Mouse (Mus musculus): ENCODE results near the gene Esrrg. TPM values are rescaled to one million over a fixed set of nuclear protein-coding genes. Genes with fewer than 3 reads are reported as not detected.

Esrrg gene
- total RNA-seq (2015): not detected in 2 replicates
- not detected in 2 replicates for total RNA-seq (2017)

- ATAC-seq (ENCODE audit: poor library complexity, severe bottlenecking): no peak
These were observed at the start of gene Esrrg for GRCm38 (mm10) chr1:187608261-187608921. Esrrg (plus strand) TSS chr1:187608791.

DNA sequence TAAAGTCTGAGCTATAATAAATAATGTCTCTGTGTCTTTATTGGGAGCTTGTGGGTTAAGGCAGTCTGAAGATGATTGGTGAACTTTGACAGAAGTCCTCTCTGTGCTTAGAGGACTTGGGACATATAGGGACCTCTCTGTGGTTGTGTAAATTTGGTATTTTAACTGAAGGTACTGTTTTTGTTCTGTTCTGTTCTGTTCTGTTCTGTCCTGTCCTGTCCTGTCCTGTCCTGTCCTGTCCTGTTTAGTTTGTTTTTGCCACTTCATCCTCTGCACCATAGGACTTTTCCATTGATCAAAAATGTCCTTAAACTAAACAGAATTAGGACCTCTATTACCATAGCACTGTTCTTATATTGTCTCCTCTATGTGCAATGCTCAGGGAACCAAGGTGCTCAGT, 24.6 kb upstream of the Esrrg start:
- no peak for ATAC-seq (ENCODE audit: poor library complexity, severe bottlenecking)

GRCm38 (mm10) chr1:187586541-187587075, 22.0 kb upstream of the Esrrg start:
- no peak for ATAC-seq (ENCODE audit: poor library complexity, severe bottlenecking)

DNA sequence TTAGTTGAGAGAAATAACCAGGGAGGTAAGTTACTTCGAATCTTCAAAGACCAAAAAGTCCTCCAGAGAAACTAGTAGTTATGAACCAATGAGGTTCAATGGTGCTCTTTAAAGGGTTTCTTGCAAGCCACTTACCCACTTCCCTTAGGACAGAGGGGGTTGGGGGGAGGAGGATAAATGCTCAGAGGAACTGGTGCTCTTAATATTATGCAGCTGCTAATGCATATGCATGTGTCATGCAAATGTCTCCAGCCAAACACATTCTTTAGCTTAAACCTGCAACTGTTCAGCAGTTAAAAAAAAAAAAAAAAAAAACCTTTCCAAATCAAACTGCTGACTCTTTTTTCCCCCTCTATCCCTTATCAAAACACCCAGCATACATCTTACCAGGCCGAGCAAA, 5.6 kb upstream of the Esrrg start:
- ATAC-seq (ENCODE audit: poor library complexity, severe bottlenecking): no peak

DNA sequence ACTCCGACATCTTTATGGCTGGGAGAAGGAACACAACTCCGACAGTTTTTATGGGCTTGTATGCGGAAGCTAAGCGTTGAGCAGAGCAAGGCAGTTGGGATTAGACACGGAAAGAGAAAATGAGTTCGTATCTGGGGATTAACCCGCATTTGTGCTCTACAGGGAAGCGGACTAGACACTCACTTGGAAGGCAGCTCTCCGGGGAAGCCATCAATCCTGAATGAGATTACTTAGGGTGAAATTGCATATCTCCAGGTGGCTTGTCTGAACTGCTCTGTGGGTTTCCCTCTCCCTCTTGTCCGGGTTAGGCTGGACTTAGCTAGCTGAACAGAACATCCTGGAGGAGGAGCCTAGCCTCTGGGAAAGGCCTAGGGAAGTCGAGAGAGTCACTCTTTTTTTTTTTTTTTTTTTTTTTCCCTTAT, 4.5 kb upstream of the Esrrg start:
- no peak for ATAC-seq (ENCODE audit: poor library complexity, severe bottlenecking)

GRCm38 (mm10) chr1:187604691-187605310, 3.8 kb upstream of the Esrrg start:
- no peak for ATAC-seq (ENCODE audit: poor library complexity, severe bottlenecking)

DNA sequence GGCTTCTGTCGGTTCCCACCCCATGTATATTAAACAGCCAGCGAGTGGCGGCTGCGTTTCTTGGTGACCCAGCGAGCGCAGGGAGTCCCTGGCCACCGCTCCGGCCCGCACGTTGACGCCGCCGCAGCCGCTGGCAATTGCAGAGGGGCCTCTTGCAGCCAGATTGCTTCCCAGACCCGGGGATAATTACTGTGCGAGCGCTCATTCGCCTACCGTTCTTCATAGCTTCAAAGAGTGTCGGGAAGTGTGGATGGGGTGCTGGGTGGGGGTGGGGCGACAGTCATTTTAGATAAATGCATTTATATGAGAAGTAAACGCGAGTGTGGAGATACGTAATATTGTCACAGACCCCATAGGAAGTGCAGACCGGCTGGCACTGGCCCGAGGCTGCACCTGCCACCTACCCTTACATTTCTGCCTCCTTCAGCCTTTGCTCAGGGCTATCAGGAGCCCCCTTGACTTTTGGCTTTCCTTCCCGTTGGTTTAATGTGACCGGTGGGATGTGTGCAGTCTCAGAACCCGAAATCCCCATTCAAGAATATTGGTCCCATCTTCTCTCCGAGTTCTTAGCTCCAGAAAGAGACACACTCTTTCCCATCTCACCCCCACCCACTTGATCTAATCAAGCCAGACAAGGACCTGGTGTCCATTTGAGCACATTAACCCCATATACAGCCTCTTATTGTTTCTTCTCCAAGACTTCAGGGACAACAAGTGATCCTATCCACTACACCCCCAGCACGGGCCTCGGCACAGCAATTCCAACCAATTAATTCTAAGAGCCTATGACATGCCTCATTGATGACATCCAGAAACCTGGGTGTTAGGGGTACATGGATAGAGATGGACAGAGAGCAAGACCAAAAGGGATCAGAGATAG, 3.0 kb upstream of the Esrrg start:
- no peak for ATAC-seq (ENCODE audit: poor library complexity, severe bottlenecking)

DNA sequence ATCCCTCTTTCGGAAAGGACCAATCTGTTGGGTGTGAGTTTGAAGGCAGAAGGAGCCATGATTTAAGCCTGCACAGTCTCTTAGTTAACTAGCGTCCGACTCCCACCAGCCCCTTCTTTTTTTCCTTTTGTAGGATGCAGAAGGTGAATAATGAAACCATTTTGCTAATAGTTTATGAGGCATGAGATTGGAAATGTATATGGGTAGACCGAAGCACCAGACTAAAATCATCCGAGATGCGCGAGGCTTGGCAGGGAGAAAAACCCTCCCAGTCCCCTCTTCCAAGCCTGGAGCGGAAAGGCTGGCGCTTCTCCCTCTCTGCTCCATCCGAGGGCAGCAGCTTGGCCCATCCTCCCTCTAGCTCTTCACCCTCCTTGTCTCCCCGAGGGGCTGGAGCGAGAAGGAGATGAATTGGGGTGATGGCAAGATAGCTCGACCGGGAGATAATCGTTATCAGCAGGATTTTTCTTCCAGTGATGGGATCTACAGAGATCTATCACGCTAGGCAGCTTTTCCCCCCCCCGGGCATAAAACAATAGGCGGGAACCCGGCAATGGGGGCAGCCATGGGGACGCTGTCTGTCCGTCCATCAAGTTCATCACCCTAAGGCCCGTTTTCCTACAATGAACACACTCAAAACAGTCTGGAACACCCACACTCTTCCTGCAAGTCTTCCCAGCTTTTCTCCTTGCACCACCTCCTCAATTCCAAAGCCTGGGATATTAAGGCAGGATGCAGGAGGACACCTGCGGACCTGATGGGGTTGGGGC, 2.1 kb upstream of the Esrrg start:
- ATAC-seq (ENCODE audit: poor library complexity, severe bottlenecking): no peak

- ATAC-seq (ENCODE audit: poor library complexity, severe bottlenecking): no peak
These were observed 1.2 kb upstream of the Esrrg start for GRCm38 (mm10) chr1:187607065-187608047.

DNA sequence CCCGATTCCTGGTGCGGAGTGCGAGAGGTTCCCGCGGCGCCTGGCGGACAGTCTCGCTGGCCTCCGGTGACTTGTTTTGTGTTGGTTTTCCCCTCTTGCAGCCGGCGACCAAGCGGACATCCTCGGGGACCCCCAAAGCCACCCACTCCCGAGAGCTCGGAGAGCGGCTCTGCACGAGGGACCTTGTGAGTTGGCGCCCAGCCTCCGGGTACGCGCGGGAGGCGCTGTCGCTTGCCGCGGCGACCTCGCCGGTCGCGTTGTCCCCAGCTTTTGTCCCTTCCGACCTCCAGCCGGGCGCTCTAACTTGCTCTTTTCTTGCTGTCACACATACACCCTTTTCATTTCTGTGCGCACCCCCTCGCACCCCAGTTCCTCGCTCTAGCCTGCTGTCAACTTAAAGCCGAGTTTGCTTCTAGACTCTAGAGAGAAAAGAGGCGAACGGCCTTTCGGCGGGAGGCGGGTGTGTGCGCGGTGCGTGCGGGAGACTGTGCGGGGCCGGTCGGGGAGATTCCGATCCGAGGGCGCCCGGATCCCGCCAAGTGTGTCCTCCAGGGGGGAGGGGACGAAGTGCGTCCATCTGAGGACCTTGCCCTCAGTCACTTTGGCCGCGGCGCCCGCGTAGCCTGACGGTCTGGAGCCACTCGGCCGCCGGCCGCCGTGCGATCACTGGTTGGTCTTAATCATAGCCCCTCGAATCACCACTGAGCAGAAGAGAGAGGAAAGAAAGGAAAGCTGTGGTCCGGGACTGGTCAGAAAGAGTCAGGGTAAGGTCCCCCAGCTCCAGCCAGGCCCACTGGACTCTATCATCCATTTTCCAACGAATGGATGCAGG, 646 bp downstream of the Esrrg start:
- no peak for ATAC-seq (ENCODE audit: poor library complexity, severe bottlenecking)

DNA sequence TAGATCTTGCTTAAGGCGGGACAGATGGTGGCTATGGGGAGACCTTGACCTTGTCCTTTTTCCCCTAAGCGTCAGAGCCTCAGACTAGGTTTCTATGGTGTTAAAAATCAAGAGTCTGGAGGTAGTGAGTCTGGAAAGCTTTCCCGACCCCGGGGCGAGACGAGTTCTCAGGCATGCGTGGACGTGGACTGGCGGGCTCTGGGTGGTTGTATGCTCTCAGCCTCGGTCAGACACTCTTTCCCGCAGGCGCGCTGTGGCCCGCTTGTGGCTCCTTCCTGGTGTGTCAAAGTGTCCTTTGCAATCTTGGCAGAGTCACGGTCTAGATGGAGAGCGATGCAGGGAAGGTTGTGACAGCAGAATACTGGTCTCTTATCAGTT, 1.3 kb downstream of the Esrrg start:
- ATAC-seq (ENCODE audit: poor library complexity, severe bottlenecking): no peak

GRCm38 (mm10) chr1:187610336-187610948, 1.9 kb downstream of the Esrrg start:
- ATAC-seq (ENCODE audit: poor library complexity, severe bottlenecking): no peak

DNA sequence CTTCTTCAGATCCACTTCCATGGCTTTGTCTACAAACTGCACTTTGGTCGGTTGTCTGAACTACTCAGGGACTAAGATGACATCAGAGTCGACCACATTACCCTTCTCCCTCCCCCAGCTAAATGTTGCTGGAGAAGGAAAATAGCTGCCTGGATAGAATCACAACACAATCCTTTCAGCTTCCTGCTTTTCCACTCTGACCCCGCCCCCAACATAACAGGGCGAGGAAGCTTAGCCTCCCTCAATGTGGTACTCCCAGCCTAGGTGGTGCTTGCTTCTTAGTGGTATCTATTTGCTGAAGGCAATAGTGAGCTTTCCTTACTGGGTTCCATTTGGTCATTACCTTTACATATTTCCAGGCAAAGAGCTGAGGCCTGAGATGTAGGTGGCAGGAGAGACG, 3.3 kb downstream of the Esrrg start:
- no peak for ATAC-seq (ENCODE audit: poor library complexity, severe bottlenecking)

DNA sequence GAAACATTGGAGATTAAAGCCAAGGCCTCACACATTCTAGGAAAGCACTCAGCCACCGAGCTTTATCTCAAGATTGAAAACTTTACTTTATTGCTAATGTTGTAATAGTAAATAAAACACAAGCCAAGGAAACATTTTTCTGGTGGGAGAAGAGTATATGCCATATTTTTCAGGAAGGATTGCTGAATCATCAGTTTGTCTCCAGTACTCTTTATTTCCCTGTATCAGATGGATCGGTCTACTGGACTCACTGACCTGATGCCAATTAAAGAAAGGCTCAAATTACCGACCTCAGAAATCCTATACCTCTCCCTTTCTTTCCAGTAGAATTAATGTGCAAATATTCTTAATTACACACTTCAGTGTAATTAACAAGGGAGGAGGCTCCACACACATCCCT, 4.7 kb downstream of the Esrrg start:
- ATAC-seq (ENCODE audit: poor library complexity, severe bottlenecking): no peak

DNA sequence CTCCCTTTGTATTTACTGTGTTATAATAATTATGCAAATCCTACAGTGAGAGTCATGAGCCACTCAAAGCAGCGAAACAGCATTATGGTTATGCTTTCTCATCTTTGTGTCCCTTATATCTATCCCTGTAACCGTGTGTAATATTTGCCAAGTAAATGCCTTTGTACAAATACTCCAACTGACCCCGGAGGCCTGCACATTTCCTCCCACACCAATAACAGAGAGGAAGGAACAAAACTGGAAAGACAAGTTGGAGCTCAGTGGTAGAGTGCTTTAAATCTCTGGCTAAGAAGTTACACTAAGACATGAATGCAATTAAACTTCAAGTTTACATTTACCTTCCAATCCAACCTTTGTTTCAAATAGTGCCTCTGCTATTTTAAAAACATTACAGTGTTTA, 15.4 kb downstream of the Esrrg start:
- ATAC-seq (ENCODE audit: poor library complexity, severe bottlenecking): no peak

DNA sequence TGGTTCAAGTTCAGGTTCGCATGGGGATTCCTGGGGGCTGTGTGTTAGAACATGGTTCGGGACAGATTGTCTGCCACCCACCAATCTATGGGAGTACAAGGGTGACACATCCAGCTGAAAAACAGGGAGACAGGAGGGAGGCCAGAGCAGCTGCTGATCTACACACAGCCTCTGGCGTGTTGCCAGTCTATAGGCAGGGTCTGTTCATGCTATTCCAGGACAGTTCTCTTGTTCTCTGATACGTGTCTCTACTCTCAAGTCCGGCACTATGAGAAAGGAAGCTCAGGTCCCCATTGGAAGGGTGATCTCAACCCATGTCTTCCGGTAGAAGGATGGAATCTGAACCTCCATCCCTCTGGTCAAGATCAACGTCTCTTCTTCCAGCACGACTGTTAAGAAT, 21.8 kb downstream of the Esrrg start:
- ATAC-seq (ENCODE audit: poor library complexity, severe bottlenecking): no peak

DNA sequence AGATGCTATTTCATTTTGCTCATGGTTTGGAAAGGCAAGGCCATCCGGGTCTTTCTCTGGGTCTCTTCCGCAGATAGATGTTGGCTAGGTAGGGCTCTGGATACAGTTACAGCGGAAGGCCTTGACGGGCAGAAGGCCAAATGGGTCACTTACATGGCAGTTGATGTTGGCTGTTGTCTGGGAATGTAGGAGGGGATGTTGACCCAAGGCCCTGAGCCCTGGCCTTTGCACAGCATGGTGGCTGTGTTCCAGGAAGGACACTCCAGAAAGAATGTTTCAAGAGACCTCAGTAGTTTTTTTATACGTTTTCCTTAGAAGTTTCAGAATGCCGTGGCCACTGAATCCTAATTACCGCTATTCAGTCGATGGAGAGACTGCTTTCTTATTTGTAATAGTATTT, 22.9 kb downstream of the Esrrg start:
- no peak for ATAC-seq (ENCODE audit: poor library complexity, severe bottlenecking)

DNA sequence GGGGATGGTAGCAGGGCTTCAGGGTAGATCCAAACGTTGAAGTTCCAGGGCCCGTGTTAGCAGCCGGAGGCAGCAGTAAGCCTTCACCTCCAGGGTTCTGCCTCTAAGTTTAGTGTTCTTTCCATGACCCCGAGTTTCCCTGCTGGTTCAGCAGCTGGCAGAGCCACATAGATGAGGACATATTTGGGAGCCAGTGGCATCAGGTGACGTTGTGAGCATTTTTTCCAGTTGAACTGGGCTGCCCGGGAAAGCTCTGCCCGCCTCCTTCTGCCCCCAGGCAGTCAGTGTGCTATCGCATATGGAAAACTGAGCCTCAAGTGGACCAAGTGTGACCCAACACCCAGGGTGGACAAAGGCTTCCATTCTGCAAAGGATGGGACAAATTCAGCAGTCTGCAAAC, 36.7 kb downstream of the Esrrg start:
- no peak for ATAC-seq (ENCODE audit: poor library complexity, severe bottlenecking)
